Mouse (Mus musculus) hindbrain, embryonic 15.5 days (tissue): ENCODE results near the gene Gm29133. TPM values are rescaled to one million over a fixed set of nuclear protein-coding genes. Genes with fewer than 3 reads are reported as not detected.

ENCODE experiments used
- ATAC-seq: fragments of 200-750 bp; cut with Nextera tagmentation; 2 replicates; pipeline ENCODE4 v1.8.0; 2017; ENCODE audit warnings: low read depth, moderate number of reproducible peaks, moderate TSS enrichment; ENCODE audit not compliant: low FRiP score
- H3K27ac ChIP-seq: fragments of 300-500 bp; sonication (generic); replicated peaks from 2 replicates; pipeline ENCODE4 v1.5.1; 2015; ENCODE audit warnings: mild to moderate bottlenecking, inconsistent platforms
- H3K27me3 ChIP-seq: fragments of 300-500 bp; sonication (generic); 2 replicates; pipeline ENCODE4 v1.6.1; 2015; ENCODE audit warnings: control low read depth, inconsistent platforms
- H3K36me3 ChIP-seq: fragments of 300-500 bp; sonication (generic); 2 replicates; pipeline ENCODE4 v1.6.1; 2015; ENCODE audit warnings: control low read depth, inconsistent platforms
- H3K4me1 ChIP-seq: fragments of 300-500 bp; sonication (generic); replicated peaks from 2 replicates; pipeline ENCODE4 v1.6.1; 2015; ENCODE audit warnings: control low read depth, inconsistent platforms
- H3K4me2 ChIP-seq: fragments of 300-500 bp; sonication (generic); 2 replicates; pipeline ENCODE4 v1.6.1; 2015; ENCODE audit warnings: moderate library complexity, mild to moderate bottlenecking, inconsistent platforms
- H3K4me3 ChIP-seq: fragments of 300-500 bp; sonication (generic); 2 replicates; pipeline ENCODE4 v1.5.1; 2015; ENCODE audit warnings: mild to moderate bottlenecking, inconsistent platforms
- H3K9ac ChIP-seq: fragments of 300-500 bp; sonication (generic); 2 replicates; pipeline ENCODE4 v1.6.1; 2015; ENCODE audit warnings: inconsistent platforms
- H3K9me3 ChIP-seq: fragments of 300-500 bp; sonication (generic); 2 replicates; pipeline ENCODE4 v1.6.1; 2016; ENCODE audit warnings: control low read depth, inconsistent platforms
- WGBS: fragments of 180-500 bp; shearing (Covaris S2); methylation state at CpG from one replicate; pipeline ENCODE4 v1.1.7; 2015; 5-methylcytosine and 5-hydroxymethylcytosine counted together
- polyA plus RNA-seq: library from polyadenylated mRNA; unstranded; fragments of >200 nt; fragmentation: Nextera tagmentation; extraction: Ambion mirVana; gene quantifications from 2 replicates; pipeline ENCODE4 v1.2.1, GENCODE M21; 2015

Gene Gm29133
- polyA plus RNA-seq, 1 experiment from 2014 or later, result not detected

DNA sequence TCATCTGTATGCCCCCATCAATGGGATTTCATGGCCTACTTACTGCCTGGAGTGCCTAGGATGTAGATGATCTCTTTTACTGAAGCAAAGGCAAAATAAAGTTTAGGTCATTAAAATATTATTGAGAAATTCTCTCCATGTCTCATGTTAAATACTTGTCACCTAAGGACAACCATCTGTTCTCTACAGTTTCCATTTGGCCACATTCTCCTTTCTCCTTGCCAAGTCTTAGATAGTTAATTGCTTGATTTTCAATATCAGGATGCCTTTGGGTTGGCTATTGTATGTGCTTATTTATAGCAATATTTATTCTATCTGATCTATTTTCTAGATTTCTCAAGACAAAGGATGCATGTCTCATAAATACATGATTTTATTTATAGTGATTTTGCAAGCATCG, 75.9 kb downstream of the Gm29133 start:
- Histone ChIP-seq H3K9ac (no peak overlapping the region), H3K36me3 (no peaks in the 10 kb centered on the region), H3K4me1 (no peaks in the 10 kb centered on the region), H3K9me3 (no peaks in the 10 kb centered on the region), H3K27me3 (no peaks in the 10 kb centered on the region), H3K4me2 (no peak overlapping the region), H3K27ac (no peak overlapping the region), H3K4me3 (no peak overlapping the region)
- no peak for ATAC-seq
- WGBS, result 96% methylated on average over 1 of the region's 1 CpGs

DNA sequence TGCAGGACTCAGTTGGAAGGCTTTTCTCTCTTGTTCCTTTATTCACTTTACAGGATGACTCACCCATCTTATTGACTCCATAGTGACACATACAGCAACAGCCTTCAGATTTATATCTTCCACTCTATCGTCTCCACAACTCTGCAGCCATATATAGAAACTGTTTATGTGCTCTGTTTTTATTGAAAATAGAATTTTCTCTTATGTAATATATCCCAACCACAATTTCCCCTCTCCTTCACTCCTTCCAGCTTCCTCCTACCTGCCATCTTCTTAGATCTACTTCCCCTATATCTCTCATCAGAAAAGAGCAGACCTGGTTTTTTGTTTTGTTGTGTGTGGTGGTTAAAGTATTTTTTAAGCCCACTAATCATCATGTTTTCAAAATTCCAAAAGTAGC, 76.5 kb downstream of the Gm29133 start:
- H3K9ac ChIP-seq, result no peak overlapping the region
- H3K4me3 ChIP-seq, result no peak overlapping the region
- H3K4me1 ChIP-seq, result no peaks in the 10 kb centered on the region
- H3K27ac ChIP-seq, result no peak overlapping the region
- H3K36me3 ChIP-seq, result no peaks in the 10 kb centered on the region
- H3K27me3 ChIP-seq, result no peaks in the 10 kb centered on the region
- WGBS, result 85% methylated on average over 1 of the region's 1 CpGs
- H3K9me3 ChIP-seq, result no peaks in the 10 kb centered on the region
- ATAC-seq, result no peak
- no peak overlapping the region for H3K4me2 ChIP-seq

DNA sequence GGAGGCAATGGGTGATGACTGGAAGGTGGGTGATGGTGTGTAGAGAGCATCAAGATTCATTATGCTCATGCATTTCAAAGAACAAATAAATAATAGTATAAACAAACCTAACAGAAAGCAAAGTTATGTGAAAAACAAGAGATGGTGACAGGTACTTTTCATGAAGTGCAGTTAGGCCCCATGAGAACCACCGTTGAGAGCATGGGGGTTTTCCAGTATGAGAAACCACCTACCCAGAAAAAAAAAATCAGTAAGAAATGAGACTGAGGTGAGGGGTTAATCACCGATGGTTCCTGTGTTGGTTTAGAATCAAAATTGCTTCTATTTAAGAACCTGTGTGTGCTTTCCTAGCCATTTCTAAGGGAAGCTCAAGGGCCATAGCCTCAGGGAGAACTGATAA, 86.8 kb downstream of the Gm29133 start:
- H3K4me3 ChIP-seq, result no peak overlapping the region
- 91% methylated on average over 2 of the region's 2 CpGs for WGBS
- no peak overlapping the region for H3K27ac ChIP-seq
- H3K36me3 ChIP-seq, result no peaks in the 10 kb centered on the region
- H3K9me3 ChIP-seq, result no peaks in the 10 kb centered on the region
- H3K27me3 ChIP-seq, result no peaks in the 10 kb centered on the region
- no peaks in the 10 kb centered on the region for H3K4me1 ChIP-seq
- no peak overlapping the region for H3K4me2 ChIP-seq
- ATAC-seq, result no peak
- H3K9ac ChIP-seq, result no peak overlapping the region

DNA sequence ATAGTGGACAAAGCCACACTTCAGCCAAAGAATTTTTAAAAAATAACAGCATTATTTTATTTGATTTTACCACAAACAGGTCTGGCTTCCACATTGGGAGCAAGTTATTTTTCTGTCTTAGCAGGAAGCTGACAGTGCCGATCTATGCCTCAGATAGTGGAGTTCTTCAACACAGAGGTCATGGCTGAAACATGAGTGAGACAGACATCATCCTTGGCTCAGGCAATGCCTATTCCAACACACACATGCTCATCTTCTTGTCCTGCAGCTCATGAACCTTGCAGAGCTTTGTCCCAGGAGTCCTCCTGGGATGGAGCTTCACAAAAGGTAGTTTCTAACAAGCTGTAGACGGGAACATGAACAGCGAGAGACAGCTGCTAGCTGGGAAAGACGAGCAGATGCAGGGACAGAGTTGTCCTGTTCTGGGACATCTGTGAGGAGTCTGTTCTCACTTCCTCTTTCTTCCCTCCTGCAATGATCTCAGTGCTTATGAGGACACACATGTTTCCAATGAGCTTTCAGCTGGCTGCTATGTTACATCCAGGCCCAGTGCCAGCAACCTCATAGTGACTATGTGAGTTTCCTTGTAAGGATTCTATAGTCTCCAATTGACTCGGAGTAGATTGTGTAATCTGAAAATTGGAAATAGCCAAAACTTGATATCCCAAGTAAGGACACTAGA, 87.4 kb downstream of the Gm29133 start:
- no peak overlapping the region for H3K4me2 ChIP-seq
- 84% methylated on average over 5 of the region's 5 CpGs for WGBS
- ATAC-seq, result no peak

More for the DNA sequence above, 87.4 kb downstream of the Gm29133 start:
- no peaks in the 10 kb centered on the region for H3K36me3 ChIP-seq
- H3K4me3 ChIP-seq, result no peak overlapping the region
- no peaks in the 10 kb centered on the region for H3K27me3 ChIP-seq
- no peak overlapping the region for H3K9ac ChIP-seq
- no peaks in the 10 kb centered on the region for H3K9me3 ChIP-seq
- no peak overlapping the region for H3K27ac ChIP-seq
- no peaks in the 10 kb centered on the region for H3K4me1 ChIP-seq

Other genes starting within 250 kb of the Gm29133 start
- gene Pdcd10, start 191.3 kb upstream of the Gm29133 start, polyA plus RNA-seq, result 72.7 and 80.4 TPM in 2 replicates
- gene Serpini1, start 190.7 kb upstream of the Gm29133 start, polyA plus RNA-seq, result 147 and 155 TPM in 2 replicates
- gene Golim4, start 208.8 kb downstream of the Gm29133 start, polyA plus RNA-seq, result 20.2 and 22.0 TPM in 2 replicates